Mouse (Mus musculus): ENCODE data around the gene Magi2.

DNA sequence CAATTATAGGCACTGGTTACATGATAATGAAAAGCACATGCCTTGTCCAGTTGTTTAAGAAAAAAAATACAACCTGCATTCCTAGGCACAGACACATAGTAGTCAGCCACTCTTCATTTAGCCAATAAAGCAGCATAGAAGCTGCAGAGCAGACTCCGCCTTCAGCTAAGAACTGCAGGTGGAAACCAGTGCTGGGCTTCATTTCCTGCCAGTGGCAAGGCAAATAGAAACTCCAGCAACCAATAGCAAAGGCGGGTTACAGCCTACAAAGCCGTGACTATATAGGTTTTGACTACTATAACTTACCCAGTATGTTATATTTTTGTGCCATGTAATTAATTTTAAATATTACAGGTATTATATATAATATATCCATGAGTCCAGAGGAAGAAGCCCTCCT is 1135.3 kb downstream of the Magi2 start:
- TF ChIP-seq CTCF (IDR thresholded peaks at IDR 0.05; ENCODE audit: extremely low read depth, insufficient read depth, low read length) (no peak), POLR2A (IDR thresholded peaks at IDR 0.05; ENCODE audit: extremely low read depth, insufficient read depth, low read length) (no peak)
